Mouse (Mus musculus) liver, postnatal 0 days (tissue): Measurements from ENCODE around the gene Srgap1. TPM values are rescaled to one million over a fixed set of nuclear protein-coding genes. Genes with fewer than 3 reads are reported as not detected.

Experiments used
- ATAC-seq: fragments of 200-750 bp; cut with Nextera tagmentation; 2 replicates; pipeline ENCODE4 v1.8.0; 2017; ENCODE audit warnings: mild to moderate bottlenecking, moderate library complexity
- DNase-seq: peaks from one replicate; pipeline ENCODE4 v3.0.0-alpha.2; 2016
- H3K27ac ChIP-seq: fragments of 300-500 bp; sonication (generic); 2 replicates; pipeline ENCODE4 v1.5.1; 2014; ENCODE audit warnings: antibody characterized with exemption, moderate library complexity, mild to moderate bottlenecking, low read depth
- H3K27me3 ChIP-seq: fragments of 300-500 bp; sonication (generic); 2 replicates; pipeline ENCODE4 v1.6.1; 2014; ENCODE audit warnings: low read length, control low read depth, mixed read lengths; ENCODE audit not compliant: insufficient read depth
- H3K36me3 ChIP-seq: fragments of 300-500 bp; sonication (generic); replicated peaks from 2 replicates; pipeline ENCODE4 v1.6.1; 2014; ENCODE audit warnings: mild to moderate bottlenecking, control low read depth, low read length, moderate library complexity, mixed read lengths; ENCODE audit not compliant: insufficient read depth
- H3K4me1 ChIP-seq: fragments of 300-500 bp; sonication (generic); 2 replicates; pipeline ENCODE4 v1.6.1; 2014; ENCODE audit warnings: antibody characterized with exemption, mild to moderate bottlenecking, control low read depth; ENCODE audit not compliant: insufficient read depth
- H3K4me2 ChIP-seq: fragments of 300-500 bp; sonication (generic); 2 replicates; pipeline ENCODE4 v1.6.1; 2014; ENCODE audit warnings: low read depth, mild to moderate bottlenecking, low read length, moderate library complexity, mixed read lengths
- H3K4me3 ChIP-seq: fragments of 300-500 bp; sonication (generic); 2 replicates; pipeline ENCODE4 v1.5.1; 2014; ENCODE audit warnings: low read depth, low read length
- H3K9ac ChIP-seq: fragments of 300-500 bp; sonication (generic); replicated peaks from 2 replicates; pipeline ENCODE4 v1.6.1; 2014; ENCODE audit warnings: mild to moderate bottlenecking, moderate library complexity
- H3K9me3 ChIP-seq: fragments of 300-500 bp; sonication (generic); 2 replicates; pipeline ENCODE4 v1.6.1; 2016; ENCODE audit warnings: mild to moderate bottlenecking, control low read depth, low read length, mixed read lengths
- CTCF ChIP-seq: sonication (generic); IDR thresholded peaks from 2 replicates; pipeline ENCODE4 v1.5.1; 2016; ENCODE audit warnings: antibody characterized with exemption, low read depth
- EP300 ChIP-seq: IDR thresholded peaks from 2 replicates; pipeline ENCODE4 v1.6.1; 2016; ENCODE audit warnings: antibody characterized with exemption, low read depth, mild to moderate bottlenecking
- WGBS: fragments of 180-500 bp; shearing (Covaris S2); extraction: QIAGEN DNeasy Blood & Tissue Kit; methylation state at CpG from one replicate; pipeline ENCODE4 v1.1.7; 2014; ENCODE audit not compliant: insufficient replicate concordance; 5-methylcytosine and 5-hydroxymethylcytosine counted together
- polyA plus RNA-seq: library from polyadenylated mRNA; unstranded; fragments of >200 nt; fragmentation: Nextera tagmentation; extraction: Ambion mirVana; gene quantifications from 2 replicates; pipeline ENCODE4 v1.2.1, GENCODE M21; 2015

Srgap1 gene
- polyA plus RNA-seq, 1 experiment from 2014 or later: 0.90 TPM

DNA sequence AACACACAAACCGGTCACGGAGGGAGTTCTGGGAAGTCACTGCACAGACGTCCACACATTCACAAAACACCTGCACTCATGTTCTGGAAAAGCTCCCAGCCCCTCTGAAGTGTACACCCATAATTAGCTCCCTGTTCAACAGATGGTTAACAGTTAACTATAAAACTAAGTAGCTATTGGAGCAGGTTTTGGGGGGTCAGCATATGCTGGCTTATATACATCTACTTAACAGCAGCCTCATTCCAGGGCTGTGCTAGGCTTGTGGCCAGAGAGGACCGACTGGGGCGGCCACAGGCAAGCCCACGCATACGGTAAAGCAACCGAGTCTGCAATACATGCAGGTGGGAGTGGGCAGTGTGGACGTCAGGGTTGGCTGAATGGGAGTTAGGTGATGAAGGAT lies 169.2 kb downstream of the Srgap1 start:
- ATAC-seq: no peak
- H3K27ac ChIP-seq: no peak overlapping the region
- TF ChIP-seq EP300 (no peak), CTCF (no peak)
- no peaks in the 10 kb centered on the region for H3K27me3 ChIP-seq
- no peak overlapping the region for H3K4me2 ChIP-seq
- DNase-seq: no peak
- WGBS: 77% methylated on average over 9 of the region's 9 CpGs
- H3K9ac ChIP-seq: no peak overlapping the region
- H3K4me3 ChIP-seq: no peak overlapping the region
- H3K4me1 ChIP-seq: 0 out of 2 replicates have a peak, but pooled peaks cover 2% of the 10 kb centered on the region
- H3K36me3 ChIP-seq: no peaks in the 10 kb centered on the region
- no peaks in the 10 kb centered on the region for H3K9me3 ChIP-seq

DNA sequence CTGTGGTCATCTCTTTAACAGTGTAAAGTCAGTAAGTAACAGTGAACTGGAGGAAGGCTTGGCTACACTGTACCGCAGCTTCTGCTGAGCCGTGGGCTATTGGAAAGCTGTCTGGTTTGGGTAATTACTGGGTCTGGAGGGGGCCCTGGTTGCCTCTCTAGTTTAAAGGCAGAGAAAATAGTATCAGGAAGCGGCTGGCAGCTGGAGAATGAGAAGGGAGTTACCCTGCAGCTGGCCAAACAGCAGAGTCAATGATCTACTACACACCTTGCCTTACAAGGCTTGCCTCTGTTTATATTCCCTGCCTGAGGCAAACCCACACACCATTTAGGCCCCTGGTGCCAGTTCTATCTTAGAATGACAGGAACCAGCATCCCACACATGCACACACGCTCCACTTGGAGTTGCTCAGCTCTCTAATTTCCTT lies 174.0 kb downstream of the Srgap1 start:
- DNase-seq (no peak), ATAC-seq (no peak)
- H3K27ac ChIP-seq: no peak overlapping the region
- TF ChIP-seq CTCF (no peak), EP300 (no peak)
- WGBS: 39% methylated on average over 4 of the region's 4 CpGs
- no peak overlapping the region for H3K4me3 ChIP-seq
- H3K9me3 ChIP-seq: no peaks in the 10 kb centered on the region
- no peaks in the 10 kb centered on the region for H3K36me3 ChIP-seq
- H3K27me3 ChIP-seq: no peaks in the 10 kb centered on the region
- 0 out of 2 replicates have a peak, but pooled peaks cover 2% of the 10 kb centered on the region for H3K4me1 ChIP-seq
- H3K9ac ChIP-seq: no peak overlapping the region
- H3K4me2 ChIP-seq: no peak overlapping the region

GRCm38 (mm10) chr10:121869941-121870340 lies 177.2 kb downstream of the Srgap1 start:
- Histone ChIP-seq H3K27ac (no peak overlapping the region), H3K4me1 (0 out of 2 replicates have a peak, but pooled peaks cover 2% of the 10 kb centered on the region), H3K9ac (no peak overlapping the region), H3K4me3 (no peak overlapping the region), H3K27me3 (no peaks in the 10 kb centered on the region), H3K36me3 (no peaks in the 10 kb centered on the region), H3K9me3 (no peaks in the 10 kb centered on the region), H3K4me2 (no peak overlapping the region)
- WGBS: 77% methylated on average over 8 of the region's 8 CpGs
- TF ChIP-seq EP300: no peak
- no peak for TF ChIP-seq CTCF
- DNase-seq (no peak), ATAC-seq (no peak)

DNA sequence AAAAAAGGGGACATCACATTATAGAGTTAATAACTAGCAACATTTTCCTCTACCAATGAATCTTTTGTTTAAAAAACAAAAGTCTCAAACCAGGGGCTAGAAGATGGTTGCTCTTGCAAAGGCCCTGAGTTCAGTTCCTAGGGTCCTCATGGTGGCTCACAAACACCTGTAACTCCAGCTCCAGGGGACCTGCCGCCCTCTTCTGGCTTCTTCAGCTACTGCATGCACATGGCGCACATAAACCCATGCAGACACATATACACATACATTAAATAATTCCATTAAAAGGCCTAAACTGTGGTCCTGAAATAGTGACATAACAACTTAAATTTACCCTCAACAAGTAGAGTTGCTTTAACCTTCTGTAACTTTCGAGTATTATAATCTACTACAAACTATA lies 178.9 kb downstream of the Srgap1 start:
- Histone ChIP-seq H3K9me3 (no peaks in the 10 kb centered on the region), H3K36me3 (no peaks in the 10 kb centered on the region), H3K9ac (no peak overlapping the region), H3K27me3 (no peaks in the 10 kb centered on the region), H3K4me1 (0 out of 2 replicates have a peak, but pooled peaks cover 2% of the 10 kb centered on the region), H3K4me2 (no peak overlapping the region), H3K27ac (no peak overlapping the region), H3K4me3 (no peak overlapping the region)
- TF ChIP-seq CTCF (no peak), EP300 (no peak)
- DNase-seq (no peak), ATAC-seq (no peak)
- WGBS: 80% methylated on average over 3 of the region's 3 CpGs

DNA sequence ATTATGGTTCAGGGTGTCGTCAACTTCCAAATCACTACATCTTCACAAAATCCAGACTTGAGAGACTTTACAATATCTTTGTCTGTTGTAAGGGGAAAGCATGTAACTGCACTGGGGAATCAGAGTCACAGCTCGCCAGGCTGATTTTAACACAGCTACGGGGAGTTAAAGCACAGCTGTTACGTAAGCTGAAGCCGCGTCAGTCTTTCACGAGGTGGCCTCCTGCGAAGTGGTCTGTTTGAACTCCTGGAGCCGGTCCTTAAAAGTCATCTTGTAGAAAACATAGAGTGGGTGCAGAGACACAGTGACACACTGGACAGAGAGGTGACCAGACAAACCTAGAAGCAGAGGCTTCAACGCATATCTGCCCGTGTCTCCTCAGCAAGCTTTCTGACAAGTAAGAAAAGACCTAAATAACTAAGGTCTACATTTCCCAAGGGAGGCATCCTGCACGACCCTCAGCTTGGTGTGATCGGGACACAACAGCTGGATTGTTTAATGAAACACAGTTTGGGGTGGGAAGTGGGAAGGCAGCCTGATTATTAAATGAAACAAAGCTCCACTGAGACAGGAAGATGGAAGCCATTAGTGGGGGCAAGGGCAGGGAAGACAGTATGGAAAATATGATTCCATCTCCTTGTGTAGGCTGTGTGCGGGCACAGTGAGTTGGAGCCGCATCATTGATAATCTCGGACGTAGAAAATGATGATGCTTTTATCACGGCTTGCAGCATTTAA lies 181.4 kb downstream of the Srgap1 start:
- no peak for TF ChIP-seq EP300
- TF ChIP-seq CTCF: no peak
- Histone ChIP-seq H3K36me3 (no peaks in the 10 kb centered on the region), H3K4me2 (no peak overlapping the region), H3K27me3 (no peaks in the 10 kb centered on the region), H3K4me3 (no peak overlapping the region), H3K9ac (no peak overlapping the region), H3K27ac (no peak overlapping the region), H3K4me1 (no peaks in the 10 kb centered on the region), H3K9me3 (no peaks in the 10 kb centered on the region)
- no peak for ATAC-seq
- no peak for DNase-seq
- 69% methylated on average over 18 of the region's 18 CpGs for WGBS

DNA sequence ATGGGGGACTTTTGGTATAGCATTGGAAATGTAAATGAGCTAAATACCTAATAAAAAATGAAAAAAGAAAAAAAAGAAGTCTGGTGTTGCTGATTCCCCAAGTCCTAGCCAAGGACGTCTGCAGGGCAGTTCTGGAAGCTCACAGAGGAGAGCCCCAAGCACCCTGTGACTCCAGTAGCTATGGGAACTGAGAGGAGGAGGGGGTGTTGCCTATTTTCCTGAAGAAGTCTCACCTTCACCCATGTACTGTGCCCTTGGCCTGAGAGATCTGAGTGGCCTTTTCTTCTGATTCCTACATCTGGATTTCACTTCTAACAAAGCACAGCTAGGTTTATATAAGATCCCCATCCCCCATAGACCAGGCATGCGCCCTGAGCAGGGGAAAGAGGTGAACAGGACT lies 186.2 kb downstream of the Srgap1 start:
- H3K9ac ChIP-seq: no peak overlapping the region
- no peak overlapping the region for H3K4me2 ChIP-seq
- no peaks in the 10 kb centered on the region for H3K9me3 ChIP-seq
- H3K36me3 ChIP-seq: no peaks in the 10 kb centered on the region
- no peak for DNase-seq
- TF ChIP-seq EP300 (no peak), CTCF (no peak)
- H3K4me1 ChIP-seq: no peaks in the 10 kb centered on the region
- no peak overlapping the region for H3K27ac ChIP-seq
- WGBS: 68% methylated on average over 2 of the region's 2 CpGs
- ATAC-seq: no peak
- H3K4me3 ChIP-seq: no peak overlapping the region
- no peaks in the 10 kb centered on the region for H3K27me3 ChIP-seq
